Mouse (Mus musculus) intestine, embryonic 14.5 days (tissue): ENCODE results near the gene Phf13. TPM values are rescaled to one million over a fixed set of nuclear protein-coding genes. Genes with fewer than 3 reads are reported as not detected.
A peak's percentile ranks its signal among the peaks of the same experiment; 100 is the strongest.

Source experiments
- ATAC-seq: fragments of 200-750 bp; cut with Nextera tagmentation; replicated peaks from 2 replicates; pipeline ENCODE4 v1.8.0; 2017; ENCODE audit warnings: low read depth, moderate number of reproducible peaks, moderate TSS enrichment, moderate library complexity; ENCODE audit not compliant: low FRiP score, low TSS enrichment
- DNase-seq: peaks from one replicate; pipeline ENCODE4 v3.0.0-alpha.2; 2018; ENCODE audit warnings: low spot score
- H3K27ac ChIP-seq: fragments of 300-500 bp; sonication (generic); 2 replicates; pipeline ENCODE4 v1.5.1; 2014; ENCODE audit warnings: low read depth, mild to moderate bottlenecking, control low read depth
- H3K27me3 ChIP-seq: fragments of 300-500 bp; sonication (generic); replicated peaks from 2 replicates; pipeline ENCODE4 v1.6.1; 2014; ENCODE audit warnings: low read length, control low read depth; ENCODE audit not compliant: control insufficient read depth, insufficient read depth
- H3K36me3 ChIP-seq: fragments of 300-500 bp; sonication (generic); 2 replicates; pipeline ENCODE4 v1.6.1; 2014; ENCODE audit warnings: low read length, control low read depth; ENCODE audit not compliant: control insufficient read depth, insufficient read depth
- H3K4me1 ChIP-seq: fragments of 300-500 bp; sonication (generic); replicated peaks from 2 replicates; pipeline ENCODE4 v1.6.1; 2014; ENCODE audit warnings: low read length, control low read depth, mixed read lengths; ENCODE audit not compliant: control insufficient read depth, insufficient read depth
- H3K4me2 ChIP-seq: fragments of 300-500 bp; sonication (generic); 2 replicates; pipeline ENCODE4 v1.6.1; 2014; ENCODE audit warnings: low read length
- H3K4me3 ChIP-seq: fragments of 300-500 bp; sonication (generic); 2 replicates; pipeline ENCODE4 v1.5.1; 2014; ENCODE audit warnings: low read depth, low read length, control low read depth, mixed read lengths
- H3K9ac ChIP-seq: fragments of 300-500 bp; sonication (generic); 2 replicates; pipeline ENCODE4 v1.6.1; 2014; ENCODE audit warnings: mild to moderate bottlenecking, low read length
- H3K9me3 ChIP-seq: fragments of 300-500 bp; sonication (generic); 2 replicates; pipeline ENCODE4 v1.6.1; 2016; ENCODE audit warnings: low read length, control low read depth; ENCODE audit not compliant: control insufficient read depth
- WGBS: fragments of 180-500 bp; shearing (Covaris S2); extraction: QIAGEN DNeasy Blood & Tissue Kit; methylation state at CpG from one replicate; pipeline ENCODE4 v1.1.7; 2014; 5-methylcytosine and 5-hydroxymethylcytosine counted together
- polyA plus RNA-seq: library from polyadenylated mRNA; unstranded; fragments of >200 nt; fragmentation: Nextera tagmentation; extraction: Ambion mirVana; gene quantifications from 2 replicates; pipeline ENCODE4 v1.2.1, GENCODE M21; 2014

Phf13 gene
- polyA plus RNA-seq, 1 experiment from 2014 or later = 23.1 TPM

- H3K27me3 ChIP-seq = no peaks in the 10 kb centered on the region
- peaks cover 60% of the 10 kb centered on the region for H3K36me3 ChIP-seq
- no peak overlapping the region for H3K4me3 ChIP-seq
- DNase-seq = no peak
- ATAC-seq = no peak
- 80% methylated on average over 8 of the region's 8 CpGs for WGBS
- H3K4me1 ChIP-seq = no peaks in the 10 kb centered on the region
- no peak overlapping the region for H3K27ac ChIP-seq
- H3K9ac ChIP-seq = no peak overlapping the region
- H3K9me3 ChIP-seq = no peaks in the 10 kb centered on the region
- H3K4me2 ChIP-seq = no peak overlapping the region
Observed at GRCm38 (mm10) chr4:151980699-151981098, 15.4 kb downstream of the Phf13 start.

GRCm38 (mm10) chr4:151977748-151978147 is 18.3 kb downstream of the Phf13 start:
- H3K9ac ChIP-seq = no peak overlapping the region
- DNase-seq = peak; percentile 98
- H3K36me3 ChIP-seq = peaks cover 78% of the 10 kb centered on the region
- H3K27ac ChIP-seq = no peak overlapping the region
- no peak overlapping the region for H3K4me3 ChIP-seq
- no peak overlapping the region for H3K4me2 ChIP-seq
- WGBS = 48% methylated on average over 10 of the region's 10 CpGs
- no peaks in the 10 kb centered on the region for H3K4me1 ChIP-seq
- no peak for ATAC-seq
- H3K27me3 ChIP-seq = no peaks in the 10 kb centered on the region
- 0 out of 2 replicates have a peak, but pooled peaks cover 3% of the 10 kb centered on the region for H3K9me3 ChIP-seq

DNA sequence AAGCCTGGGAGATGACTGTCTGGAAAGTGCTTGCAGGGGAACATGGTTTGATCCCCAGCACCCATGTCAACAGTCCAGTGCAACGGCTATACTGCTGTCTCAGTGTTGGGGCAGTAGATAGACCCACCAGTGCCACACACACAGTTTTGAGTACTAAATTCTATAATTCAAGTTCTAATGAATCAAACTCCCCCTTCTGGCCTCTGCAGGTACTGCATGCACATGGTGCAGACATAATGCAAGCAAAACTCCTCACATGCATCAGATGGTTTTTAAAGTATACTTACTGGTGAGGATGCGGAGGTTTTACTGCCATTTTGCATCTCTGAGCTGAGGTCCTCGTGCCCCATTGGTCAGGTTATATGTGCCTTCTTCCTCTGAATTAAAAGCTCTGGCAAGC is 20.6 kb downstream of the Phf13 start:
- 89% methylated on average over 3 of the region's 3 CpGs for WGBS
- DNase-seq = peak; percentile 72

DNA sequence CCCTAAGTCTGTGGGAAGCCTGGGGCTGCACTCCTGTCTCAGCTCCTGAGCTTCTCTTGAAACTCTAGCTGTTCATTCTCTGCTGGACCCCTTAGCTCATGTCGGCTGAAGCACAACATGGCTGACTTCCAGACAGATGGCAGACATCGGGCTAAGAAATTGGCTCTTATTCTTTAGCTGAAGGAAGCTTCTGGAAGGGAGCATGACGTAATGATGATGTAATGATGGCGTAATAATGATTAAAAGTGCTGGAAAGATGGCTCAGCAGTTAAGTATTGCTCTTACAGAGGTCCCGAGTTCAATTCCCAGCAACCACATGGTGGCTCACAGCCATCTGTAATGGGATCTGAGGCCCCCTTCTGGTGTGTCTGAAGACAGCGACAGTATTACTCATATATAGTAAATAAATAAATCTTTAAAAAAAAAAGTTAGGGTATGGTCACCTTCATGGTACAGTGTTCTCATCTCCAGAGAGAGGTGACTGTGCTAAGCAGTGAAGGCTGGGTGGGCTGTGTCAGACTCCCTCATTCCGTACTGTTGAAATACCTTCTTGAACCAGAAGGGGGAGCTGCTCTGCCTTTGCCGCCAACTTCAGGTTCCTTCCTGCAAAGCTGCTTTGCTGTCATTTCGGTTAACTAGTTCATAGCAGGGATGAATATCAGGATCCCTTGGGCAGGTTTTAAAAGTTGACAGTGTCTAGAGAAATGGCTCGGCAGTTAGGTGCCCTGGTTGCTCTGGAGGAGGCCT is 23.7 kb downstream of the Phf13 start:
- H3K4me1 ChIP-seq = no peaks in the 10 kb centered on the region
- no peak overlapping the region; the same call in 1 of the 2 replicates for H3K4me3 ChIP-seq
- H3K36me3 ChIP-seq = peaks cover 71% of the 10 kb centered on the region
- H3K27ac ChIP-seq = no peak overlapping the region
- no peak overlapping the region for H3K9ac ChIP-seq
- no peaks in the 10 kb centered on the region for H3K27me3 ChIP-seq
- H3K4me2 ChIP-seq = no peak overlapping the region
- WGBS = 71% methylated on average over 10 of the region's 10 CpGs
- DNase-seq = no peak
- H3K9me3 ChIP-seq = 0 out of 2 replicates have a peak, but pooled peaks cover 3% of the 10 kb centered on the region
- no peak for ATAC-seq

More for the DNA sequence above, 20.6 kb downstream of the Phf13 start:
- Histone ChIP-seq H3K4me1 (no peaks in the 10 kb centered on the region), H3K27ac (no peak overlapping the region), H3K9me3 (0 out of 2 replicates have a peak, but pooled peaks cover 3% of the 10 kb centered on the region), H3K27me3 (no peaks in the 10 kb centered on the region), H3K36me3 (peaks cover 73% of the 10 kb centered on the region), H3K4me3 (no peak overlapping the region), H3K4me2 (no peak overlapping the region), H3K9ac (no peak overlapping the region)
- no peak for ATAC-seq

DNA sequence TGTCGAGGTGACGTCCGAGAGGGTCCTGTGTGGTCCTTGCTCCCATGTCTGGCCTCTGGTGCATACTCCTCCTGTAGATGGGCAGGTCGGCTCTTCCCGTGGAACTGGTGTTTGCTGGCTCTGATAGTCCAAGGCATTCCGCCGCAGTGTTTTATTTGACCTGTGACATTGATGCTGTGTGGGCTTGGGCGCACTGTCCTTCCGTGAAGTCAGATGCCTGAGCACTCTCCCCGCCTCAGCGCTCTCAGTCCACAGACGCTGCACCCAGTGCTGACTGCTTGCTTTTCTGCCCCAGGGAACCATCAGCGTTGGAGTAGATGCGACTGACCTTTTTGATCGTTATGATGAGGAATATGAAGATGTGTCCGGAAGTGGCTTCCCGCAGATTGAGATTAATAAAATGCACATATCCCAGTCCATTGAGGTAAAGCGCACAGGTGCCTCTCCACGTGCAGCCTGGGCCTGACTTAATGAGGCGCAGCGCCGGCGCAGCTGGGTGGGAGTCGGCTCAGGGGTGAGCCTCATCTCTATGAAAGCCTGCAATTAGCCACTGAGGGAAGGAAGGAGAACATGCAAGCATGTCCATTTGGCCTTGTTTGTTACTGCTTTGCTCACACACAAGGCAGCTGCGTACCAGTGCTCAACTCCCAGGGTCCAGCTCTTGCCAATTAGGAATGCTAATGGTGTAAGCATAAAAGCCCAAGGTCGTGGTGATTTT is 27.7 kb downstream of the Phf13 start:
- Histone ChIP-seq H3K36me3 (peaks cover 58% of the 10 kb centered on the region), H3K9me3 (no peaks in the 10 kb centered on the region), H3K27ac (no peak overlapping the region), H3K4me3 (no peak overlapping the region), H3K9ac (no peak overlapping the region), H3K27me3 (no peaks in the 10 kb centered on the region), H3K4me2 (no peak overlapping the region), H3K4me1 (no peaks in the 10 kb centered on the region)
- ATAC-seq (no peak), DNase-seq (no peak)
- WGBS = 92% methylated on average over 26 of the region's 26 CpGs

DNA sequence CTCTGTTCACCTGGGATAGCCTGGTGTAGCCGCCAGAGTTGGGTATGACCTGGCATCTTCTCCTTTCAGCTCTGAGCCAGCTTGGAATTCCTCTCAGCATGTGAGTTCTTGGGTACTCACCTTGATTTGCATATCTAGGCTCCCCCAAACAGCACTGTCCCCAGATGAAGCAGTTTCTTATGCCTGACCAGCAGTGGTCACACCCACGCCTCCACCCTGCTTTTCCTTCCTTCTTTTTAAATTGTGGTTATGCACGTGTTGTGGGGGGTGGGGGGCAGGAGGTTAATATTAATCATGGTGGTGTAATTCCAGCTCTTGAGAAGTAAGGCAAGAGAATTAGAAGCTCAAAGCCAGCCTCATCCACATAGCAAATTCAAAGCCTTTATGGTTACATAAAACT is 33.2 kb downstream of the Phf13 start:
- 89% methylated on average over 3 of the region's 3 CpGs for WGBS
- no peak overlapping the region for H3K9ac ChIP-seq
- peaks cover 67% of the 10 kb centered on the region for H3K36me3 ChIP-seq
- ATAC-seq = no peak
- no peaks in the 10 kb centered on the region for H3K4me1 ChIP-seq
- no peak for DNase-seq
- H3K27me3 ChIP-seq = no peaks in the 10 kb centered on the region
- no peaks in the 10 kb centered on the region for H3K9me3 ChIP-seq
- no peak overlapping the region for H3K4me2 ChIP-seq
- H3K27ac ChIP-seq = no peak overlapping the region
- no peak overlapping the region for H3K4me3 ChIP-seq

- ATAC-seq (peak; percentile 57), DNase-seq (no peak)
- Histone ChIP-seq H3K36me3 (peaks cover 79% of the 10 kb centered on the region), H3K27me3 (no peaks in the 10 kb centered on the region), H3K4me2 (no peak overlapping the region), H3K9ac (no peak overlapping the region), H3K4me3 (no peak overlapping the region), H3K4me1 (no peaks in the 10 kb centered on the region), H3K27ac (no peak overlapping the region), H3K9me3 (no peaks in the 10 kb centered on the region)
- 66% methylated on average over 3 of the region's 3 CpGs for WGBS
Observed at GRCm38 (mm10) chr4:151960513-151960854, 35.6 kb downstream of the Phf13 start.

- no peak overlapping the region for H3K27ac ChIP-seq
- H3K9ac ChIP-seq = no peak overlapping the region
- H3K4me1 ChIP-seq = no peaks in the 10 kb centered on the region
- no peak overlapping the region for H3K4me3 ChIP-seq
- H3K27me3 ChIP-seq = no peaks in the 10 kb centered on the region
- no peaks in the 10 kb centered on the region for H3K9me3 ChIP-seq
- WGBS = 91% methylated on average over 11 of the region's 11 CpGs
- peaks cover 81% of the 10 kb centered on the region for H3K36me3 ChIP-seq
- H3K4me2 ChIP-seq = no peak overlapping the region
- DNase-seq (no peak), ATAC-seq (no peak)
Observed at GRCm38 (mm10) chr4:151959849-151960512, 36.1 kb downstream of the Phf13 start.
